Mouse (Mus musculus): Measurements from ENCODE around the gene Col6a3.

Gene Col6a3

GRCm38 (mm10) chr1:90830006-90830405 is 13.8 kb downstream of the Col6a3 start:
- TF ChIP-seq GATA4 (IDR thresholded peaks at IDR 0.05; ENCODE audit: insufficient replicate concordance, low read length) = no peak

GRCm38 (mm10) chr1:90813226-90813625 is 30.5 kb downstream of the Col6a3 start:
- TF ChIP-seq GATA4 (IDR thresholded peaks at IDR 0.05; ENCODE audit: insufficient replicate concordance, low read length) = no peak

GRCm38 (mm10) chr1:90808930-90809329 is 34.8 kb downstream of the Col6a3 start:
- no peak for TF ChIP-seq GATA4 (IDR thresholded peaks at IDR 0.05; ENCODE audit: insufficient replicate concordance, low read length)

- no peak for TF ChIP-seq GATA4 (IDR thresholded peaks at IDR 0.05; ENCODE audit: insufficient replicate concordance, low read length)
Observed at GRCm38 (mm10) chr1:90803104-90803503, 40.7 kb downstream of the Col6a3 start.

GRCm38 (mm10) chr1:90801067-90801466 is 42.7 kb downstream of the Col6a3 start:
- TF ChIP-seq GATA4 (IDR thresholded peaks at IDR 0.05; ENCODE audit: insufficient replicate concordance, low read length) = no peak

DNA sequence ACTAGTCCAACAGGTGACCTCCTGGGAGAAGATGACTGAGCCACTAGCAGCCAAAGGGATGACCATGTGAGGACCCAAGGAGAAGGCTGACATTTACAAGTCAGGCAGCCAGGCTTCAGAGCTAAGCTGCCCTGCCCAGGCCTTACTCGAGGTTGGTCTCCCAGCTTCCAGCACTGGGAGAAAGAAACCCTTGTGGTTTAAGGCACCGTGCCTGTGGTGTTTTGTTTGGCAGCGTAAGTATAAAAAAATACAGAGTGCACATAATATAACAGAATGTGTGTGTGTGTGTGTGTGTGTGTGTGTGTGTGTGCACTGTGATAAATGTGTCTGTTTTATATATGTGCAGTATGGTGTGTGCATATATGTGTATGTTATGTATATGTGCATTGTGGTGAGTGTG is 43.3 kb downstream of the Col6a3 start:
- TF ChIP-seq GATA4 (IDR thresholded peaks at IDR 0.05; ENCODE audit: insufficient replicate concordance, low read length) = no peak

GRCm38 (mm10) chr1:90797276-90797891 is 46.4 kb downstream of the Col6a3 start:
- no peak for TF ChIP-seq GATA4 (IDR thresholded peaks at IDR 0.05; ENCODE audit: insufficient replicate concordance, low read length)

- TF ChIP-seq GATA4 (IDR thresholded peaks at IDR 0.05; ENCODE audit: insufficient replicate concordance, low read length) = no peak
Observed at GRCm38 (mm10) chr1:90793368-90793767, 50.4 kb downstream of the Col6a3 start.

DNA sequence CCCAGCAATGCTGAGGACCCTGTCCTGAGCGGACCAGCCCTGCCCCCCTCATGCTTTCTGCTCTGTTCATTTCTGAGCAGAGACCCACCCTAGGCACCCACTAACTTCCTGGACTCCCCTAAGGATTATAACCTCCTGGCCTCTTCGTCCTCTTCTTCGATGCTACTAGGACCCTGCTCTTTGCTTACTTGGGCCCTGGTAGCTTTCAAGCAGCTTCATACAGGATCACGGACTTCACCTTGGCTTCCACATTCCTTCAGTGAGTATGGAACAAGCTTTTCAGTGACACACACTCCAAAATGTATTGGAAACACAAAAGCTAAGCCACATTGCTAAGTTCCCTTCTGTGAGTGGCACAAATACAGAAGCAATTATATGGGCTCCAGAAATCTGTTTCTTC is 52.8 kb downstream of the Col6a3 start:
- no peak for TF ChIP-seq GATA4 (IDR thresholded peaks at IDR 0.05; ENCODE audit: insufficient replicate concordance, low read length)

GRCm38 (mm10) chr1:90789506-90789905 is 54.3 kb downstream of the Col6a3 start:
- no peak for TF ChIP-seq GATA4 (IDR thresholded peaks at IDR 0.05; ENCODE audit: insufficient replicate concordance, low read length)

DNA sequence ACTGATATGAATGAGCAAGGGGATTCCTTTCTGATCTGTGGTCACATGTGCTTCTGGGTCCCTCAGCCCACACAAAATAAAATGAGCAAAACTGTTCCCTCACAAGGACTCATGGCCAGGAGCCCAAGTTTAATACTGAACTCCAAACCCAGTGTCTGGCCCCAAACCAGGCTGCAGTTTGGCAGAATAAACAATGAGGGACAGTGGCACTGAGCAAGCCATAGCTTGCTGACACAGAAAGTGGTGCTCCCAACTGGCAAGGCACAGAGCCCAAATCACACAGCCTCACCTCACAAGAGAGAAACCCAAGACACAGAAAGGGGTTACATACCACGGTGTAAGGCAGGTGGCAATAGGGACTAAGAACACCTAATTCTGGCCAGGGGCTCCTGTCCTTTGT is 63.3 kb downstream of the Col6a3 start:
- TF ChIP-seq GATA4 (IDR thresholded peaks at IDR 0.05; ENCODE audit: insufficient replicate concordance, low read length) = no peak

DNA sequence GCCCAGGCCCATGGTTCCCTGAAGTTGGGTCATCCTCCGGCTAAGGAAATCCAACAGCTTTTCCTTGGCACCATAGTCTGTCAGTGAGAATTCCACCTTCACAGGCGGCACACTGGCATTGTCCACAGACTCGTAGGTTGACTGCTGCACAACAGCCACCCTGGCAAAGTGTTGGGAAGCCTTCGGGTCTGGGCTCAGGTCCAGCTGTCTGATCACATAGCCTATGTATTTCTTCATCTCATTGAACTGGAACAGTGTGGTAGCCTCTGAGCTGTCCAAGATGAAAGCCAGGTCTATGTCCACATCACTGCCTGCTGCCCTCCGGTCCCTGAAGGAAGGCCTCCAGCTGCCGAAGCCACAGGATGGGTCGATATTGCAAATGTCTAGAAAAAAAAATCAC is 64.7 kb downstream of the Col6a3 start:
- no peak for TF ChIP-seq GATA4 (IDR thresholded peaks at IDR 0.05; ENCODE audit: insufficient replicate concordance, low read length)

DNA sequence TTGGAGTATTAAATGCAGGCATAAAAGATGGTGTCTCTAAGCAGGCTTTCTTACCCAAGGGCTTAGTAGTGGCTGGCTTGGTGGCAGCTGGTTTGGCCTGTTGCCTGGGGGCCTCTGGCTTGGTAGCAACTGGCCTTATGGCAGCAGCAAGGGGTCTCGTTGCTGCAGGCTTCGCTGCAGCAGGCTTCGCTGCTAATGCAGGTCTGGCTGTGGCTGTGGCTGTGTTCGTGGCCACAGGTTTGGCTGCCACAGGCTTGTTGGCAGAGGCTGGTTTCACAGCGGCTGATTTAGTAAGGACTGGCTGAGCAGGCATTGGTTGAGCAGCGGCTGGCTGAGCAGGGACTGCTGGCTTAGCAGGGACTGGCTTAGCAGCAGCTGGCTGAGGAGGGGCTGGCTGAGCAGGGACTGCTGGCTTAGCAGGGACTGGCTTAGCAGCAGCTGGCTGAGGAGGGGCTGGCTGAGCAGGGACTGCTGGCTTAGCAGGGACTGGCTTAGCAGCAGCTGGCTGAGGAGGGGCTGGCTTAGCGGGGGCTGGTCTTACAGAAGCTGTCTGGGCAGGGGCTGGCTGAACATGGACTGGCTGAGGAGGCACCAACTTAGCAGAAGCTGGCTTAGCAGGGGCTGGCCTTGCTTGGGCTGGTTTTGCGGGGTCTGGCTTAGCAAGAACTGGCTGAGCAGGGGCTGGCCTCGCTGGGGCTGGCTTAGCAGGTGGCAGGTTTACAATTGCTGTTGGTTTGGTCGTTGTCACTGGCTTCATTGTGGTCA is 68.1 kb downstream of the Col6a3 start:
- no peak for TF ChIP-seq GATA4 (IDR thresholded peaks at IDR 0.05; ENCODE audit: insufficient replicate concordance, low read length)

- TF ChIP-seq GATA4 (IDR thresholded peaks at IDR 0.05; ENCODE audit: insufficient replicate concordance, low read length) = no peak
Observed at GRCm38 (mm10) chr1:90771172-90771571, 72.6 kb downstream of the Col6a3 start.

DNA sequence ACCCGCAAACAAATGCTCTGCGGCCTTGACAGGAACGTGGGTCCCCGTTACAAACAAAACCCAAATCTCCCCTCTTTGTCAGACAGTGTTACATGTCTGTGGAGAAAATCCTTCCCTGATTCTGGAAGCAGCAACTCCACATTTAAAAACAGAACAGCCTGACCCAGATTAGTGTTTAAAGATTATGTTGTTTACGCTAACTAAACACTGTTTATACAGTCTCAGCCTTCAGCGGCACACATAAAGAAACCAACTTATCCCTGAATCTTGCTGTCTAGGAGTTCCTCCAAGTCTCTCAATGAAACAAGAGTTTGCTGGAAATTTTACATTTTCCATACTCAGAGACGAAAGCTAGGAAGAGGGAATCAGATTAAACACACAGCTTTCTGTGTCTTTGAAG is 73.7 kb downstream of the Col6a3 start:
- TF ChIP-seq GATA4 (IDR thresholded peaks at IDR 0.05; ENCODE audit: insufficient replicate concordance, low read length) = no peak

GRCm38 (mm10) chr1:90769301-90769700 is 74.5 kb downstream of the Col6a3 start:
- no peak for TF ChIP-seq GATA4 (IDR thresholded peaks at IDR 0.05; ENCODE audit: insufficient replicate concordance, low read length)
